In genomic region chr14:84547513-84548194, GRCm38 (mm10) we compare ENCODE assay signal across 10 mouse cellular contexts.
DNase-seq lines count a peak whose midpoint lies in the region; ATAC-seq lines count a peak whose summit lies in the region.
"Had no signal": no experiment of that assay in that cellular context is flagged by ENCODE, and none has a peak within 500 bp of the region (broad histone marks: within the 10 kb centered on the region; RNA-seq: fewer than 3 reads in every experiment).

No protein-coding gene starts in this region.

- H3K36me3 ChIP-seq in midbrain, embryonic 11.5 days (ENCODE audit: control insufficient read depth, insufficient read depth, low read length): no peaks in the 10 kb centered on the region
- H3K36me3 ChIP-seq in midbrain, embryonic 10.5 days: no peaks in the 10 kb centered on the region
- H3K36me3 ChIP-seq: limb, embryonic 15.5 days had no signal

- 84% methylated on average over 10 of the region's 10 CpGs for WGBS in midbrain, embryonic 11.5 days
- WGBS in midbrain, embryonic 10.5 days: 92% methylated on average over 10 of the region's 10 CpGs

- DNase-seq in midbrain, embryonic 11.5 days (ENCODE audit: low spot score, missing footprints): peak; percentile 79
- no peak for DNase-seq in midbrain, embryonic 10.5 days (ENCODE audit: low spot score)
- peak; percentile 65 to 84 for DNase-seq in frontal cortex, postnatal 36 days (ENCODE audit: low spot score in 2 of 2)
- DNase-seq in left cerebral cortex, postnatal 10 days (ENCODE audit: extremely low spot score in 1 of 2, low spot score in 2 of 2): peak; percentile 45 to 82
- DNase-seq in telencephalon, adult 2 months (ENCODE audit: low read depth, low spot score): peak; percentile 50
- no peak for DNase-seq in ovary, postnatal 10 days (ENCODE audit: low spot score)
- no peak for DNase-seq in thymus, adult 18-20 months
- DNase-seq: heart, postnatal 14 days had no signal

- no peaks in the 10 kb centered on the region for H3K4me1 ChIP-seq in midbrain, embryonic 11.5 days (ENCODE audit: control insufficient read depth, insufficient read depth, low read length)
- H3K4me1 ChIP-seq in midbrain, embryonic 10.5 days: no peaks in the 10 kb centered on the region
- H3K4me1 ChIP-seq: limb, embryonic 15.5 days had no signal

- no peak overlapping the region for H3K9ac ChIP-seq in midbrain, embryonic 11.5 days (ENCODE audit: low read length)
- H3K9ac ChIP-seq: limb, embryonic 15.5 days had no signal

- H3K27ac ChIP-seq in midbrain, embryonic 11.5 days (ENCODE audit: low read depth, low read length): no peak overlapping the region
- H3K27ac ChIP-seq in midbrain, embryonic 10.5 days (replicated peaks): no peak overlapping the region
- H3K27ac ChIP-seq: limb, embryonic 15.5 days had no signal

- H3K4me3 ChIP-seq in midbrain, embryonic 11.5 days (ENCODE audit: low read depth, low read length): no peak overlapping the region
- no peak overlapping the region for H3K4me3 ChIP-seq in midbrain, embryonic 10.5 days
- H3K4me3 ChIP-seq: limb, embryonic 15.5 days had no signal

- H3K9me3 ChIP-seq in midbrain, embryonic 11.5 days (ENCODE audit: control insufficient read depth, low read length): no peaks in the 10 kb centered on the region
- H3K9me3 ChIP-seq in midbrain, embryonic 10.5 days (replicated peaks): no peaks in the 10 kb centered on the region
- H3K9me3 ChIP-seq: limb, embryonic 15.5 days had no signal

- H3K4me2 ChIP-seq in midbrain, embryonic 11.5 days: no peak overlapping the region
- H3K4me2 ChIP-seq: limb, embryonic 15.5 days had no signal

- ATAC-seq in midbrain, embryonic 11.5 days (ENCODE audit: low FRiP score): no peak
- ATAC-seq in megakaryocyte progenitor cell, adult 5-6 weeks (replicated peaks; ENCODE audit: poor library complexity): no peak

- intact Hi-C loops in left cerebral cortex, postnatal 10 days (cut with DNase I): no loop called here

- no peaks in the 10 kb centered on the region for H3K27me3 ChIP-seq in midbrain, embryonic 11.5 days (ENCODE audit: control insufficient read depth, insufficient read depth, low read length)
- no peaks in the 10 kb centered on the region for H3K27me3 ChIP-seq in midbrain, embryonic 10.5 days (ENCODE audit: low read depth, poor library complexity, severe bottlenecking)
- H3K27me3 ChIP-seq: limb, embryonic 15.5 days had no signal

Comparison
In these comparisons a context has a peak if more than half of its experiments do, and no peak if none do; other contexts are left out.
1. DNase-seq: peak in midbrain, embryonic 11.5 days (single experiment), frontal cortex, postnatal 36 days (2 of 2), left cerebral cortex, postnatal 10 days (2 of 2) and telencephalon, adult 2 months (single experiment); none in midbrain, embryonic 10.5 days (single experiment), ovary, postnatal 10 days (single experiment) and thymus, adult 18-20 months (0 of 2).